ENCODE assay signal across 8 mouse cellular contexts in genomic region chr17:10840731-10841201, GRCm38 (mm10). TPM values are rescaled to one million over a fixed set of nuclear protein-coding genes. Genes with fewer than 3 reads are reported as not detected.
DNase-seq lines count a peak whose midpoint lies in the region; ATAC-seq lines count a peak whose summit lies in the region.

No protein-coding gene starts in this region.

- WGBS in hindbrain, embryonic 15.5 days, result 2% methylated on average over 20 of the region's 20 CpGs

- peak overlapping the region; percentile 83 for H3K4me2 ChIP-seq in hindbrain, embryonic 15.5 days

- peak overlapping the region; percentile 71 for H3K9ac ChIP-seq in hindbrain, embryonic 15.5 days

- H3K27ac ChIP-seq in hindbrain, embryonic 15.5 days (replicated peaks), result peak overlapping the region; percentile 88

- peak; percentile 84 for DNase-seq in R1 (ENCODE audit: low read depth, low spot score)
- peak; percentile 50 to 68 for DNase-seq in cerebellum, postnatal 36 days
- DNase-seq in gastrocnemius, adult 18-20 months (ENCODE audit: low spot score), result peak; percentile 66
- DNase-seq in layer of hippocampus, postnatal 25 days (ENCODE audit: extremely low spot score in 1 of 2, low spot score in 1 of 2), result peak; percentile 36 to 43
- DNase-seq in lung, postnatal 14 days, result peak; percentile 41
- DNase-seq in ovary, postnatal 14 days (ENCODE audit: low spot score), result peak; percentile 18
- peak; percentile 54 for DNase-seq in urinary bladder, postnatal 14 days (ENCODE audit: low spot score)

- H3K36me3 ChIP-seq in hindbrain, embryonic 15.5 days, result no peaks in the 10 kb centered on the region

- H3K4me1 ChIP-seq in hindbrain, embryonic 15.5 days (replicated peaks), result peaks cover 9% of the 10 kb centered on the region; the same call in 1 of the 2 replicates

- no peaks in the 10 kb centered on the region for H3K27me3 ChIP-seq in hindbrain, embryonic 15.5 days

- ATAC-seq in hindbrain, embryonic 15.5 days (ENCODE audit: low FRiP score, low read depth), result peak; percentile 52

- H3K4me3 ChIP-seq in hindbrain, embryonic 15.5 days, result peak overlapping the region; percentile 75

- H3K9me3 ChIP-seq in hindbrain, embryonic 15.5 days, result no peaks in the 10 kb centered on the region

RNA-seq across cellular contexts. Expression of gene Prkn, which starts 0.6 kb away (rescaled TPM):
- 10 to 100 TPM; 23.1 to 23.8 TPM for total RNA-seq in gastrocnemius, adult 18-20 months (2021)
- 4.3 and 4.9 TPM in 2 replicates for polyA plus RNA-seq in hindbrain, embryonic 15.5 days (2015; fragmentation: Nextera tagmentation; extraction: Ambion mirVana)
- 10 to 100 TPM; 14.0 to 21.0 TPM for total RNA-seq in layer of hippocampus, postnatal 25 days (2021)

RNA-seq across cellular contexts. Expression of gene Pacrg, which starts 0.7 kb away (rescaled TPM):
- 1 to 10 TPM; 2.2 to 2.6 TPM for total RNA-seq in gastrocnemius, adult 18-20 months (2021)
- polyA plus RNA-seq in hindbrain, embryonic 15.5 days (2015; fragmentation: Nextera tagmentation; extraction: Ambion mirVana), result 15.3 and 17.9 TPM in 2 replicates
- 10 to 100 TPM; 19.3 to 22.0 TPM for total RNA-seq in layer of hippocampus, postnatal 25 days (2021)

Comparison
In these comparisons a context has a peak if more than half of its experiments do, and no peak if none do; other contexts are left out.
1. Peak in every context shown above with its lines: DNase-seq, ATAC-seq, H3K4me3 ChIP-seq and H3K27ac ChIP-seq.
2. DNase-seq: peak in every context shown above with its lines; median percentile 84 in R1; 66 in gastrocnemius, adult 18-20 months; 59 in cerebellum, postnatal 36 days; 54 in urinary bladder, postnatal 14 days; 41 in lung, postnatal 14 days; 40 in layer of hippocampus, postnatal 25 days; 18 in ovary, postnatal 14 days.
3. RNA of gene Pacrg, which starts 0.7 kb away (total RNA-seq): 19.3 to 22.0 TPM in layer of hippocampus, postnatal 25 days; 2.2 to 2.6 TPM in gastrocnemius, adult 18-20 months; every median in the first group is over 4 times any median in the second.